Mouse (Mus musculus) gastrocnemius, adult 8-10 months (tissue): ENCODE data around the gene Ahdc1. TPM values are rescaled to one million over a fixed set of nuclear protein-coding genes. Genes with fewer than 3 reads are reported as not detected.

ENCODE experiments used
- DNase-seq, 2 experiments: peaks; one replicate each; pipeline ENCODE4 v3.0.0; 2022; ENCODE audit warnings: low spot score in 2 of 2
- total RNA-seq, 4 experiments: library from RNA; stranded (reverse); gene quantifications; 2 replicates each; pipeline ENCODE4 v1.2.4; 2022

Ahdc1 gene
- total RNA-seq, 4 experiments from 2014 or later = 26.3 to 32.9 (median 28.9) TPM

- no peak for DNase-seq
These were observed 6.7 kb downstream of the Ahdc1 start for GRCm38 (mm10) chr4:133017597-133018262.

- DNase-seq = no peak
These were observed 7.3 kb downstream of the Ahdc1 start for GRCm38 (mm10) chr4:133018263-133018798.

GRCm38 (mm10) chr4:133020721-133021120 lies 9.7 kb downstream of the Ahdc1 start:
- DNase-seq = no peak

- no peak for DNase-seq
These were observed 10.2 kb downstream of the Ahdc1 start for GRCm38 (mm10) chr4:133021181-133021671.

- DNase-seq = no peak
These were observed 11.2 kb downstream of the Ahdc1 start for GRCm38 (mm10) chr4:133022217-133022616.

DNA sequence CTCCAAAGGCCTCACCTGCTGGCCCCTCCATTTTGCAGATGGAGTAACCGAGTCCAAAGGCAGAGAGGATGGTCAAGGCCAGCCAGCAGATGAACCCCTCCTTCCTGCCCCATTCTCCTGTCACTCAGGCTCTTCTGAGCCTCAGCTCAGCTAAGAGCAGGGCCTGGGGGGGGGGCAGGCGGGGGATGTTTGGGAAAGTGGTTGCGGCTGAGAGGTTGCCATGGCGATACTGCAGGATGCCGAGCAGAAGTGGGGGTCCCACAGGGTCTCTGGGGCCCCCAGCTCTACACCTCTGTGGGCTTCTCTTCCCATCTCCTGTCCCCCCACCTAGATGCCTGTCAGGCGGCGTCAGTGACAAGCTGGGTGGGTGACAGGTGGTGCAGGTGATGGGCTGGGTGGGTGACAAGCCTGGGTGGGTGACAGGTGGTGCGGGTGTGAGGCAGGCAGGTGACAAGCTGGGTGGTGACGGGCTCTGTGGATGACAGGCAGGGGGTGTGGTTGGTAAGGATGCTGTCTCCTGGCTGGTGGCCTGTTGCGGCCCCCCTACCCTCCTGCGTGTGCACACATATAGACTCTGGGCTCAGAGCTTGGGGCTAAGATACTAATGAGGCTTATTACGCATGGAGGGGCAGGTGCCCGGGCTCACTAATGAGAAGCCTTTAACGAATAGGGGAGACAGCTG lies 12.0 kb downstream of the Ahdc1 start:
- DNase-seq = no peak

GRCm38 (mm10) chr4:133023636-133024035 lies 12.6 kb downstream of the Ahdc1 start:
- no peak for DNase-seq

GRCm38 (mm10) chr4:133024404-133024803 lies 13.3 kb downstream of the Ahdc1 start:
- no peak for DNase-seq

GRCm38 (mm10) chr4:133024969-133025685 lies 14.1 kb downstream of the Ahdc1 start:
- DNase-seq = peak in 1 of 2 experiments; percentile 69

DNA sequence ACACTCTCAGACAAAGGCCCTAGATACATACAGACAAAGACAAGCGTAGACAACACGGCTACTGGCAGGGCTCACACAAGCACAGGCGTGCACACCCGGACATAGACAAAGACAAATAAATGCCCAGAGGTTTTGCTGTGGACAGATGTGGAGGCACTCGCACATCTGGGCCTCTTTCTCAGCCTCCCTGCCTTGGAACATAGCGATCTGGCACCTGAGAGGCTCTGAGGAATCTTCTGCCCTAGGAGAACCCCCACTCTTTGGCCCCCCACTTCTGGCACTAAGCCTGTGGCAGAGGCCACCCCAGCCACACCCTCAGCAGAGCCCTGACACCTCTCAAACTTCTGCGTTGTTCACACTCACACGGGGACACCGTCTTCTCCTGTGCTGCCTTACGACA lies 15.2 kb downstream of the Ahdc1 start:
- no peak for DNase-seq

GRCm38 (mm10) chr4:133026826-133027375 lies 15.8 kb downstream of the Ahdc1 start:
- no peak for DNase-seq

DNA sequence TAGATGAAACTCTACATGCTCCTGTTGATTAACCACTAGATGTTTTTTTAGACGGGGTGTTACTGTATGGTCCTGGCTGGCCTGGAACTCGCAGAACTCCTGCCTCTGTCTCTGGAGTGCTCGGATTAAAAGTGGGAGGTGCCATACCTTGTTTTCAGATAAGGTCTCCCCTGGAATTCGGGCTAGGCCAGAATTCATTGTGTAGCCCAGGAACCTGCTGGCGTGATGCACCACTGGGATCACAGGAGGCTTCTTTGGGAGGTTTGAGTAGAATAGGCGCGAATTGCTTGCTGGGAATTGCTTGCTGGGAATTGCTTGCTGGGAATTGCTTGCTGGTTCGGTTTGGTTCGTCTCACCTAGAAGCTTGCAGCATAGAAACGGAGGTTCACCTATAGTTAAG lies 16.7 kb downstream of the Ahdc1 start:
- no peak for DNase-seq

GRCm38 (mm10) chr4:133028193-133028592 lies 17.1 kb downstream of the Ahdc1 start:
- no peak for DNase-seq

DNA sequence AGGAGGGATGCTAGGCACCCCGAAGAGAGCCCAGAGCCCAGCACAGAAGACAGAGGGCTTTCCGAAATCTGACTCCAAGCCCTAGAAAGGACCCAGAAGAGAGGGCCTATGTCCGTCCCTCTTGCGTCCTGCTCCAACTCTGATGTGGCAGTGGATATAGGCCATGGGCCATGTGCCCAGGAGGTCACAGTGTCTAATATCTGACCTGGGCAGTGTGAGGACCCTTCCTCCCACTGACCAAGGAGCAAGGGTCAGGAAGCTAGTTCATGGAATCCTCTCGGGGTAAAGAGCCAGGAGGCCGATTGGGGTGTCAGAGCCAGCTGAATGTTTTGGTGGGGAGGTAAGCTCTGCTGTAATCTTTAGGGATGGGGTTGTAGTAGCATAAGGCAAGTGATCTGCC lies 17.8 kb downstream of the Ahdc1 start:
- DNase-seq = no peak

GRCm38 (mm10) chr4:133032410-133033095 lies 21.5 kb downstream of the Ahdc1 start:
- DNase-seq = no peak

GRCm38 (mm10) chr4:133034478-133034877 lies 23.4 kb downstream of the Ahdc1 start:
- no peak for DNase-seq

DNA sequence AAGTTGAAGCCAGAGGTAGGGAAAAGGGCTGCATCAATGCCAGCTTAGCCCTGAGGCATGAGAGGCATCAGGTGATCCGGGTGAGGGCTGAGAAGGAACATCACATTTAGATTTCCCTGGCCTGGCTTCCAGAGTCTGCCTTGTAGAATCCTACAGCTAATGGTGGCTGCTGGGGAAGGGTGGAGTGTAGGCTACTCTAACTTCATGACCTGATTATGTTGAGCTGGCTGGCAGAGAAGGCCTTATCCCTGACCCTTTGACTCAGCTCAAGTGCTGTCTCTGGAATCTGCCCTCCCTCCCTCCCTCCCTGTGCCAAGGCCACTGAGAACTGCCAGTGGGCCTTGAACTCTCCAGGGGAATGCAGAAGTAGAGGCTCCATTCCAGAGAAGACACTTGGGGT lies 24.4 kb downstream of the Ahdc1 start:
- no peak for DNase-seq

GRCm38 (mm10) chr4:133035946-133036345 lies 24.9 kb downstream of the Ahdc1 start:
- no peak for DNase-seq

GRCm38 (mm10) chr4:133037293-133037692 lies 26.2 kb downstream of the Ahdc1 start:
- no peak for DNase-seq

- DNase-seq = no peak
These were observed 26.7 kb downstream of the Ahdc1 start for GRCm38 (mm10) chr4:133037798-133038197.

DNA sequence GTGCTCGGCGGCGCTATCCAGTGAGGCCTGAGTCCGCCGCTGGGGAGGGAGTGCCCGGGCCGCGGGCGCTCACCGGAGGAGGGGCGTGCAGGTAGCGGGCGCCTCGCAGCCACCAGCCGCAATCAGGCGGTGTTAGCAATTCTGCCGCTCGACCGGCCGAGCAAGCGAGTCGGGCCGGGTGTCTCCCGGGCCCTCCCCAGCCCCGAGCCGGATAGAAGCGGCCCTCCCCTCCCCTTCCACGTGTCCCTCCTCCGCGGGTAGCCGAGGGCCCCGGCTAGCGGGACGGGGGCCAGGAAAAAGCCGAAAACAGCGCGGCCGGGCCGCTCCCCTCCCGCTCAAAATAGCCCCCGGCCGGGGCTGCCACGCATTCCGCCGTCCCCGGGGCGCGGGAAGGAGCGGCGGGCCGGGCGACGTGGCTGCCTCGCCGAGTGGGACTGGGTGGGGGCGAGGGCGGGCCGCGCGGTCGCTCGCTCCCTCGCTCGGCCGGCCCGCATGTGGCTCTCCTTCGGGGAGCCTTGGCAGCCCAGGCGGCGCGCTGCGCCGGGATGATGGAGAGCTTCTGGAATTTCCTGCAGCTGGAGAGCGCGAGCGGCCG lies 27.6 kb downstream of the Ahdc1 start:
- DNase-seq = peak in 1 of 2 experiments; percentile 61
